Mouse (Mus musculus) frontal cortex, postnatal 14 days (tissue): ENCODE measurements around the gene Naa40.

Source experiments
- DNase-seq, 2 experiments: peaks; one replicate each; pipeline ENCODE4 v3.0.0; 2022; ENCODE audit warnings: low spot score in 2 of 2

Gene Naa40

GRCm38 (mm10) chr19:7183419-7183818, 57.6 kb downstream of the Naa40 start:
- no peak for DNase-seq

DNA sequence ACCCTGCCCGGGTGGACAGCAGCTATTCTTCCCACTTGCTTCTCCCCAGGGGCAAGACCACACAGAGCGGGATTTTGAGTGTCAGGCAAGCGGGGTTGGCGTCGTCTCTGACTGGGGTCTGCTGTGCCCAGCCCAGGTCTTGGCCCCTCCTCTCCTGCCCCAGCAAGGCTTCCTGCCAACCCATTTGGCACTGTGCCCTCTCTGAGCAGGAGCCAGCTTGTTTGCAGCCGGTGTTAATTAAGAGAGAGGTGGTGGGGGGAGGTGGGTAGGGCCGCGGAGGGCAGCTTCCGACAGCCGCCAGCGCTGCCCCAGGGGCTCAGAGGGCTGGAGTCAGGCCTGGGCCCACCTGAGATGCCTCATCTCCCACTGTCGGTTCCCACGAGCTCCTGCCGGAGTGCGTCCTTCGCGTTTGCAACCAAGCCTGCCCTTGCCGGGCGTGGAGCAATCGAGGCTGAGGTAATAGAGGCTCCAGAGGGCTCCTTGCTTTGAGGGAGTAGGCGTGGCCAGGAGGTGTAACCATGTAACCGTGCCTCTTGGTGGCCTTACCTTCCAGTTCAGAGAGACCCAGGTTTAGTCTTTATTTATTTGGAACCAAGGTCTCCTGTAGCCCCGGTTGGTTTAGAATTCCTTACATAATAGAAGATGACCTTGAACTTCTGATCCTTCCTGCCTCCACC, 58.6 kb downstream of the Naa40 start:
- DNase-seq: peak; percentile 69 to 71

DNA sequence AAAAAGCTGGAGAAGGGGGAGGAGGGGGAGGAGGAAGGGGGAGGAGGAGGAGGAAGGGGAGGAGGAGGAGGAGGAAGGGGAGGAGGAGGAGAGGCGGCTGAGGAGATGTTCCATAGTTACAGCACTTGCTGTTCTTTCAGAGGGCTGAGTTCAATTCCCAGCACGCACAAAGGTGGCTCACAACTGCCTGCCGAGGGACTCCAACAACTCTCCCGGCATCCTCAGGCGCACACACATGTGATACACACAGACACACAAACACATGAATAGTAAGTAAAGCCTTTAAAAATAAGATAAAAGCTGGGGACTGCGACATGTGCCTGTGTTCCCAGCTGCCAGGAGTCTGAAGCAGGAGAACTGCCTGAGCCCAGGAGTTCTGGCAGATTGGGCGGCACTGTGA, 59.5 kb downstream of the Naa40 start:
- no peak for DNase-seq

- no peak for DNase-seq
Observed at GRCm38 (mm10) chr19:7180756-7181405, 60.1 kb downstream of the Naa40 start.

DNA sequence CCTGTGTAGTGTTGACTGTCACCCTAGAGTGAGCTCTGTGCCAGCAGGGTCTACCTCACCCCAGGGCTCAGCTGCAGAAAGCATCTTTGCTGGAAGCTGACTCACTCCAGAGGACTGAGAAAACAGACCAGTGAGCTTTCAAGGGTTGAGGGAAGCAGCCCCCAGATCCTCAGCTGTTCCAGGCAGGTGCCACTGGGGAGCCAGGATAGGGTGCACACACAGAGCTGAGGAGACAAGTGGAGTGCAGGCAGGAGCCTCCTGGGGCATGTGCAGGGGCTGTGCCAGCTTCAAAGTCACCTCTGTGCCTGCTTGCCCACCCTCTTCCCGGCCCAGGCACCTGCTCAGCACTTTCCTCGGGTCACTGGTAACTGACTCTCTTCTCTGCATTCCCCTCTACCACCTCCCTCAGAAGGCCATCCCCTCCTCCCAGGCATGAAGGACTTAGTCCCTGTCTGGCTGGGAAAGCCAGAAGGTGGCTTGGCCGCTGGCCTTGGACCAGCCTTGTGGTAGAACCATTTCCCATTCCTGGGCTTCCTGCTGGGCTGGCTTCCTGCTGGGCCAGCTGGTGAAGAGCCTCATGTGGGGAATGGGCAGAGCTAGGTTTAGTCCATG, 62.0 kb downstream of the Naa40 start:
- DNase-seq: no peak

DNA sequence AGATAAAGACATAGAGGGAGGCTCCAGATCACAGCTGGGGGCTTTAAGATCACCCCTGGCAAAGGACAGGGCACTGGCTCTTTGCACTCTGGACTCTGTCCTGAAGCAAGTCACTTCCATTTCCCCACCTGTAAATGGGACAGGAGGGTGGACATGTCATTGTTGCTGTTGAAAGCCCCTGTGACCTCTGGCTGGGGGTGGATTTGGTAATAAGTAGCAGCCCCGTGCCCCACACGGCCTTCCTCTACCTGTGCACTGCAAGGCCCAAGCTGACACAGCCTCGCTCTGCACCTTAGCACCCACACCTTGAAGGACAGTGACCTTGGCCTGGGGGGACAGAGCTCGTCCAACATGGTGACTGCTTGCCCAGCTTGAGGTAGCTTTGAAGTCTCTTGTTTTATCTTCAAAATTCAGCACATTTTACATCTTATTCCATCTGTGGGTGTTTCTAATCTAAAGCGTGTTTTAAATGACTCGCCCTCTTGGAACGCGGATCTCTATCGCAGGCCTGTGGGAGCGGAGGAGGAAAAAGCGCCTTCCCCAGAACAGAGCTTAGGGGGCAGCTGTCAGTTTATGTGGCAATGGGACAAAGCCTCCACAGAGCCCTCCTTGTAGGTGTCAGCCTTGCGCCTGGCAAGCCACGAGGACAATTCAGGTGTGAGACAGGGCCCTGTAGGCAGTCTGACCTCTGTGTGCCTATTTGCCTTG, 63.0 kb downstream of the Naa40 start:
- DNase-seq: no peak

GRCm38 (mm10) chr19:7176041-7176696, 64.8 kb downstream of the Naa40 start:
- no peak for DNase-seq
